Comparison of ENCODE assay signal across 10 mouse cellular contexts in the genomic region with DNA sequence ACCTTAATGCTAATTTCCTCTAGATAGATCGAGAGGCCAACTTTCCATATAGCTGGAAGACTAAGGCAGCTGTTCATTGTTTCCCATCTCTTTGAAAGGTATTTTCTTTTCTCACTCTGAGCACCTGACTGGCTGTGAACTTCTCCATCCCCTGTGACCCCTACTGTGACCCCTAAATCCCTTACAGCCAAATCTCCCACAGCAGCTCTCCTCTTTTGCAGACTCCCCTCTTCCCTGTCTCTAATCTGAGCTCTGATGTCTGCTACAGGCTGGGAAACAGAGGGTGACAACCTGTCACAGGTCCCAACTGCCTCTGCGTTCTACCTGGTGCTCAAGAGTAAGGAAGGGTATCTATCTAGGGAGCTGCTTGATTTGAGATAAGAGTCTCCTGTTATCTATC. TPM values are rescaled to one million over a fixed set of nuclear protein-coding genes. Genes with fewer than 3 reads are reported as not detected.
DNase-seq lines count a peak whose midpoint lies in the region; ATAC-seq and TF ChIP-seq lines count a peak whose summit lies in the region.
"Had no signal": no experiment of that assay in that cellular context is flagged by ENCODE, and none has a peak within 500 bp of the region (broad histone marks: within the 10 kb centered on the region; RNA-seq: fewer than 3 reads in every experiment).

No protein-coding gene starts in this region.

- peak overlapping the region; percentile 31; the same call in 1 of the 2 replicates for H3K4me3 ChIP-seq in kidney, embryonic 15.5 days (replicated peaks)
- peak overlapping the region; percentile 57 for H3K4me3 ChIP-seq in forebrain, embryonic 13.5 days
- no peak overlapping the region for H3K4me3 ChIP-seq in neural tube, embryonic 13.5 days
- H3K4me3 ChIP-seq in stomach, postnatal 0 days (ENCODE audit: low read depth, low read length): no peak overlapping the region
- H3K4me3 ChIP-seq in cerebellum, adult 2 months (replicated peaks; ENCODE audit: insufficient read depth, low read depth, low read length): no peak overlapping the region

- peaks cover 37% of the 10 kb centered on the region for H3K4me1 ChIP-seq in kidney, embryonic 15.5 days
- peaks cover 60% of the 10 kb centered on the region for H3K4me1 ChIP-seq in forebrain, embryonic 13.5 days
- H3K4me1 ChIP-seq in neural tube, embryonic 13.5 days (replicated peaks): peaks cover 52% of the 10 kb centered on the region
- no peaks in the 10 kb centered on the region for H3K4me1 ChIP-seq in stomach, postnatal 0 days (replicated peaks; ENCODE audit: control insufficient read depth, insufficient read depth)
- no peaks in the 10 kb centered on the region for H3K4me1 ChIP-seq in cerebellum, adult 2 months (ENCODE audit: control insufficient read depth, insufficient read depth, low read length)

- no peak for DNase-seq in kidney, postnatal 10 days
- DNase-seq in embryo, embryonic 11 days: peak; percentile 37
- no peak for DNase-seq in stomach, postnatal 0 days (ENCODE audit: low spot score)
- no peak for DNase-seq in cerebellum, adult 2 months
- DNase-seq: layer of hippocampus, adult 9-11 months had no signal

- ATAC-seq in kidney, embryonic 15.5 days (replicated peaks; ENCODE audit: low FRiP score): no peak
- no peak for ATAC-seq in forebrain, embryonic 13.5 days
- ATAC-seq in neural tube, embryonic 13.5 days (ENCODE audit: low read depth): no peak
- no peak for ATAC-seq in stomach, postnatal 0 days (ENCODE audit: low FRiP score, low TSS enrichment)

- TF ChIP-seq CTCF in stomach, postnatal 0 days (IDR thresholded peaks at IDR 0.05; ENCODE audit: low read depth): no peak
- TF ChIP-seq CTCF in cerebellum, adult 2 months (IDR thresholded peaks at IDR 0.05; ENCODE audit: borderline replicate concordance, insufficient read depth, low read depth, low read length): no peak

- no peak for TF ChIP-seq POLR2A in cerebellum, adult 2 months (IDR thresholded peaks at IDR 0.05; ENCODE audit: borderline replicate concordance, insufficient read depth, low read length)

- H3K36me3 ChIP-seq in kidney, embryonic 15.5 days: no peaks in the 10 kb centered on the region
- H3K36me3 ChIP-seq in forebrain, embryonic 13.5 days (ENCODE audit: poor library complexity, severe bottlenecking): no peaks in the 10 kb centered on the region
- H3K36me3 ChIP-seq in neural tube, embryonic 13.5 days: no peaks in the 10 kb centered on the region
- no peaks in the 10 kb centered on the region for H3K36me3 ChIP-seq in stomach, postnatal 0 days (ENCODE audit: control insufficient read depth, insufficient read depth, low read length)

- H3K9ac ChIP-seq in kidney, embryonic 15.5 days: no peak overlapping the region
- H3K9ac ChIP-seq in forebrain, embryonic 13.5 days: no peak overlapping the region
- H3K9ac ChIP-seq in neural tube, embryonic 13.5 days: no peak overlapping the region
- H3K9ac ChIP-seq in stomach, postnatal 0 days (ENCODE audit: low read length): no peak overlapping the region
- H3K9ac ChIP-seq: liver, embryonic 14.5 days had no signal

- no peaks in the 10 kb centered on the region for H3K9me3 ChIP-seq in kidney, embryonic 15.5 days (replicated peaks)
- no peaks in the 10 kb centered on the region for H3K9me3 ChIP-seq in forebrain, embryonic 13.5 days (replicated peaks)
- H3K9me3 ChIP-seq in neural tube, embryonic 13.5 days: no peaks in the 10 kb centered on the region
- H3K9me3 ChIP-seq in stomach, postnatal 0 days (ENCODE audit: control insufficient read depth, low read length): no peaks in the 10 kb centered on the region
- H3K9me3 ChIP-seq: megakaryocyte, embryonic 14.5 days had no signal

- no peak for TF ChIP-seq EP300 in stomach, postnatal 0 days (optimal IDR thresholded peaks at IDR 0.05)

- peaks cover 66% of the 10 kb centered on the region for H3K27me3 ChIP-seq in kidney, embryonic 15.5 days
- peaks cover 51% of the 10 kb centered on the region for H3K27me3 ChIP-seq in forebrain, embryonic 13.5 days
- H3K27me3 ChIP-seq in neural tube, embryonic 13.5 days: peaks cover 100% of the 10 kb centered on the region
- H3K27me3 ChIP-seq in stomach, postnatal 0 days (ENCODE audit: control insufficient read depth, insufficient read depth, low read length): peaks cover 10% of the 10 kb centered on the region; the same call in 1 of the 2 replicates
- H3K27me3 ChIP-seq in cerebellum, adult 2 months (ENCODE audit: control insufficient read depth, insufficient read depth, low read length): peaks cover 3% of the 10 kb centered on the region; the same call in 1 of the 2 replicates

- no peak overlapping the region; the same call in 1 of the 2 replicates for H3K4me2 ChIP-seq in kidney, embryonic 15.5 days
- peak overlapping the region; percentile 93 for H3K4me2 ChIP-seq in forebrain, embryonic 13.5 days
- peak overlapping the region; percentile 52 for H3K4me2 ChIP-seq in neural tube, embryonic 13.5 days
- no peak overlapping the region for H3K4me2 ChIP-seq in stomach, postnatal 0 days (replicated peaks; ENCODE audit: low read depth)

- WGBS in kidney, embryonic 15.5 days: 31% methylated on average over 2 of the region's 2 CpGs
- WGBS in forebrain, embryonic 13.5 days: 17% methylated on average over 2 of the region's 2 CpGs
- 6% methylated on average over 2 of the region's 2 CpGs for WGBS in neural tube, embryonic 13.5 days
- WGBS in stomach, postnatal 0 days: 42% methylated on average over 2 of the region's 2 CpGs
- 75% methylated on average over 2 of the region's 2 CpGs for WGBS in cerebellum, adult 2 months

- H3K27ac ChIP-seq in kidney, embryonic 15.5 days: no peak overlapping the region
- H3K27ac ChIP-seq in forebrain, embryonic 13.5 days: no peak overlapping the region
- no peak overlapping the region for H3K27ac ChIP-seq in neural tube, embryonic 13.5 days (replicated peaks)
- H3K27ac ChIP-seq in stomach, postnatal 0 days (replicated peaks): no peak overlapping the region
- no peak overlapping the region for H3K27ac ChIP-seq in cerebellum, adult 2 months (ENCODE audit: insufficient read depth, low read length)
- H3K27ac ChIP-seq: liver, embryonic 14.5 days had no signal

RNA-seq across cellular contexts. Expression of a gene that starts 4.0 kb away (rescaled TPM):
- 10.5 and 10.9 TPM in 2 replicates for polyA plus RNA-seq in kidney, embryonic 15.5 days (2015; fragmentation: Nextera tagmentation; extraction: Ambion mirVana)
- polyA plus RNA-seq in forebrain, embryonic 13.5 days (2015; fragmentation: Nextera tagmentation; extraction: Ambion mirVana): 8.6 and 9.1 TPM in 2 replicates
- 5.6 and 13.7 TPM in 2 replicates for polyA plus RNA-seq in neural tube, embryonic 13.5 days (2015; fragmentation: Nextera tagmentation; extraction: Ambion mirVana)
- polyA plus RNA-seq in stomach, postnatal 0 days (2015; fragmentation: Nextera tagmentation; extraction: Ambion mirVana): 2.7 and 2.8 TPM in 2 replicates
- polyA plus RNA-seq in cerebellum, adult 2 months (2012; rRNA removed): 4.1 and 4.6 TPM in 2 replicates

Comparison
In these comparisons a context has a peak if more than half of its experiments do, and no peak if none do; other contexts are left out.
1. H3K4me2 ChIP-seq: peak in forebrain, embryonic 13.5 days (single experiment) and neural tube, embryonic 13.5 days (single experiment); none in kidney, embryonic 15.5 days (single experiment) and stomach, postnatal 0 days (single experiment).
2. H3K4me3 ChIP-seq: peak in kidney, embryonic 15.5 days (single experiment) and forebrain, embryonic 13.5 days (single experiment); none in neural tube, embryonic 13.5 days (single experiment), stomach, postnatal 0 days (single experiment) and cerebellum, adult 2 months (single experiment).